Comparison of ENCODE assay signal across 10 mouse cellular contexts in the genomic region with DNA sequence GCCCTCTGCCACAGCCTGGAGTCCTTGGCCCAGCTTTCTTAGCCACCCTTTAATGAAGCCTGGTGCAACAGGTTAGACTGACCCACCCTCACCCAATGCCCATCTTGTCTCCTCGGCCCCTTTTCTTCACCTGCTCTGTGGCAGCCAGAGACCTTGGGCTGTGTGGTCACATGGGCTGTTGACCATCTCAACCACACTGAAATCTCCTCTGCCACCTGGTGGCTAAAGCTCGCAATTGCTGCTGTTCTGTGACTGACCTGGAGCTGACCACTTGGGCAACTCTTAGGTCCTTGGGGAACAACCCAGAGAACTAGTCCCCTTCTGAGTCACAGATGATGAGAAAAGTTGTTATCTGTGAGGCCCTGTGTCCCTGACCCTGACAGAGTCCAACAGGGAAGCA.
A peak's percentile ranks its signal among the peaks of the same experiment; 100 is the strongest.
DNase-seq lines count a peak whose midpoint lies in the region; TF ChIP-seq lines count a peak whose summit lies in the region.
"Had no signal": no experiment of that assay in that cellular context is flagged by ENCODE, and none has a peak within 500 bp of the region (broad histone marks: within the 10 kb centered on the region; RNA-seq: fewer than 3 reads in every experiment).

No protein-coding gene starts in this region.

- no peak for TF ChIP-seq POLR2A in myocyte (IDR thresholded peaks at IDR 0.05; ENCODE audit: insufficient read length, low read depth)

- intact Hi-C loops in left cerebral cortex, adult 2 months (cut with DNase I): loop anchor here (5.0 kb wide), 4 partner anchors 72 to 352 kb away; a partner anchor contains a TSS
- intact Hi-C loops in heart, postnatal 36 days (cut with DNase I): loop anchor here (1.0 to 5.0 kb wide), 5 partner anchors 52 to 350 kb away; no protein-coding TSS in a partner anchor

- peak; percentile 81 for TF ChIP-seq CTCF in left cerebral cortex, adult 2 months (IDR thresholded peaks at IDR 0.05)

- no peaks in the 10 kb centered on the region for H3K9me3 ChIP-seq in embryonic facial prominence, embryonic 10.5 days
- H3K9me3 ChIP-seq: embryonic facial prominence, embryonic 12.5 days; megakaryocyte, embryonic 14.5 days had no signal

- H3K79me2 ChIP-seq in myocyte (ENCODE audit: control insufficient read depth, insufficient read depth): no peaks in the 10 kb centered on the region

- H3K4me3 ChIP-seq in left cerebral cortex, adult 2 months: no peak overlapping the region
- no peak overlapping the region for H3K4me3 ChIP-seq in embryonic facial prominence, embryonic 10.5 days
- H3K4me3 ChIP-seq in myocyte: no peak overlapping the region
- H3K4me3 ChIP-seq: embryonic facial prominence, embryonic 12.5 days; megakaryocyte, embryonic 14.5 days had no signal

- H3K4me2 ChIP-seq in myocyte (ENCODE audit: low read depth): no peak overlapping the region
- H3K4me2 ChIP-seq: embryonic facial prominence, embryonic 12.5 days had no signal

- no peaks in the 10 kb centered on the region for H3K36me3 ChIP-seq in embryonic facial prominence, embryonic 10.5 days (replicated peaks)
- no peaks in the 10 kb centered on the region for H3K36me3 ChIP-seq in myocyte (ENCODE audit: control insufficient read depth, insufficient read depth)
- H3K36me3 ChIP-seq: embryonic facial prominence, embryonic 12.5 days had no signal

- 22% methylated on average over 2 of the region's 2 CpGs for WGBS in embryonic facial prominence, embryonic 10.5 days

- H3K27me3 ChIP-seq in embryonic facial prominence, embryonic 10.5 days (replicated peaks; ENCODE audit: low read depth, poor library complexity, severe bottlenecking): no peaks in the 10 kb centered on the region
- H3K27me3 ChIP-seq in myocyte (ENCODE audit: control insufficient read depth, insufficient read depth, insufficient read length): no peaks in the 10 kb centered on the region
- H3K27me3 ChIP-seq: embryonic facial prominence, embryonic 12.5 days had no signal

- H3ac ChIP-seq in myocyte (ENCODE audit: control insufficient read depth, insufficient read length): no peak overlapping the region

- peaks cover 66% of the 10 kb centered on the region for H3K4me1 ChIP-seq in embryonic facial prominence, embryonic 10.5 days
- H3K4me1 ChIP-seq: megakaryocyte, embryonic 14.5 days had no signal

- H3K27ac ChIP-seq in left cerebral cortex, adult 2 months: no peak overlapping the region
- no peak overlapping the region for H3K27ac ChIP-seq in embryonic facial prominence, embryonic 10.5 days (replicated peaks)
- H3K27ac ChIP-seq: embryonic facial prominence, embryonic 12.5 days had no signal

- DNase-seq in left cerebral cortex, adult 2 months (ENCODE audit: extremely low spot score in 1 of 2, low spot score in 2 of 2): peak; percentile 49 to 66
- DNase-seq in left cerebral cortex, adult 8-10 months (ENCODE audit: low spot score in 2 of 2): no peak
- DNase-seq in adrenal gland, postnatal 14 days: peak; percentile 89
- peak; percentile 77 for DNase-seq in embryonic facial prominence, embryonic 10.5 days (ENCODE audit: low spot score)
- peak; percentile 79 to 81 for DNase-seq in heart, postnatal 36 days
- peak; percentile 28 to 48 for DNase-seq in layer of hippocampus, postnatal 36 days
- peak; percentile 50 for DNase-seq in thymus, postnatal 4 days

TF ChIP-seq in myocyte, 11 proteins besides CTCF, POLR2A, EP300 and RAD21:
- peak; percentile 91 for TF ChIP-seq USF1 (IDR thresholded peaks at IDR 0.05; ENCODE audit: low read depth)
- no peak for TF ChIP-seq MYOD1 (IDR thresholded peaks at IDR 0.05; ENCODE audit: control insufficient read depth in 1 of 3, insufficient read length in 2 of 3, low read depth in 2 of 3)
- TF ChIP-seq MAX (IDR thresholded peaks at IDR 0.05; ENCODE audit: low read depth): no peak

Comparison
In these comparisons a context has a peak if more than half of its experiments do, and no peak if none do; other contexts are left out.
1. DNase-seq: peak in left cerebral cortex, adult 2 months (2 of 2), adrenal gland, postnatal 14 days (single experiment), embryonic facial prominence, embryonic 10.5 days (single experiment), heart, postnatal 36 days (2 of 2), layer of hippocampus, postnatal 36 days (2 of 2) and thymus, postnatal 4 days (single experiment); none in left cerebral cortex, adult 8-10 months (0 of 2).